Mouse (Mus musculus) liver, postnatal 0 days (tissue): ENCODE measurements around the gene Ambra1.

Source experiments
- CTCF ChIP-seq: sonication (generic); IDR thresholded peaks from 2 replicates; pipeline ENCODE4 v1.5.1; 2016; ENCODE audit warnings: antibody characterized with exemption, low read depth
- EP300 ChIP-seq: IDR thresholded peaks from 2 replicates; pipeline ENCODE4 v1.6.1; 2016; ENCODE audit warnings: antibody characterized with exemption, low read depth, mild to moderate bottlenecking

GRCm38 (mm10) chr2:91925442-91925841 lies 195.5 kb downstream of the Ambra1 start:
- TF ChIP-seq CTCF (no peak), EP300 (no peak)
